Mouse (Mus musculus): Measurements from ENCODE around the gene Slc22a20.

Slc22a20 gene

DNA sequence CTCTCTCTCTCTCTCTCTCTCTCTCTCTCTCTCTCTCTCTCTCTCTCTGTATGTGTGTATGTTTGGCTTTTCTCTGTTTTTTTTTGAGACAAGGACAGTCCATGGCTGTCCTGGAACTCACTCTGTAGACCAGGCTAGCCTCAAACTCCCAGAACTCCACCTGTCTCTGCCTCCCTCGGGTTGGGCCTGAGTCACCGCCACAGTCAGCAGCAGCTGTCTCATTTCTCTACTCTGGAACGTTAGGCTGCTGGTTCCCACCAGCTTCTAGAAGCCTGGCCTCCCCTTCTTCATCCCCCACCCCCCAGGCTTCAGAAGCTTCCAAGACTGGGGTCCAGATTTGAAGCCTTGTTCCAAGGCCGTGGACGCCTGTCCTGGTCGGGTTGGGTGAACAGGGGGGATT, 3.6 kb upstream of the Slc22a20 start:
- DNase-seq (ENCODE audit: low read depth, low spot score), result no peak

DNA sequence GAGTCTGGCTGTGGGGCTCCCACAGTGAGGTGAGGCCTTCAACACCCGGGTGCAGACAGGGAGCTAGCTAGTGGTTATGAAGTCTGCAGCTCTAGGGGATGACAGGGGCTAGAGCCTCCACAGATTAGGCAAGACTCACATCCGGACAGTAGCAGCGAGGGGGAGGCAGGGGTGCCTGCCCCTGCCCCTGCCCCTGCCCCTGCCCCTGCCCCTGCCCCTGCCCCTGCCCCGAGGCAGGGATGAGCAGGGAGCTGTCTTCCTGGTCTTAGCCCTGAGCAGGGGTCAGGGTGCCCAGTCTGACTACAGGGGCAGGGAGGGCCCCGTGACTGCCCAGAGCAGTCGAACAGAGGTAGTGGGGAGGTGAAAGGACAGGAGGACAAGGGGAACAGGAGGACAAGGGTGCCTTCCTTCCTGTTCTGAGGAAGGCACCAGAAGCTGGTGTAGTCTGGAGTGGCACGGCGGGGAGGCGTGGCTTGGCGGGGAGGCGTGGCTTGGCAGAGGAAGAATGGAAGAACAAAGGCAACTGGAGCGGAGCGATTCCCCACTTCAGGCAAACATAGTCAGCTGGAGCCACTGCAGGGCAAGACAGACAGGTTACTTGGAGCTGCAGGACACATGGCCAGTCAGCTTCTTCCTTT, 3.0 kb upstream of the Slc22a20 start:
- DNase-seq (ENCODE audit: low read depth, low spot score), result no peak

DNA sequence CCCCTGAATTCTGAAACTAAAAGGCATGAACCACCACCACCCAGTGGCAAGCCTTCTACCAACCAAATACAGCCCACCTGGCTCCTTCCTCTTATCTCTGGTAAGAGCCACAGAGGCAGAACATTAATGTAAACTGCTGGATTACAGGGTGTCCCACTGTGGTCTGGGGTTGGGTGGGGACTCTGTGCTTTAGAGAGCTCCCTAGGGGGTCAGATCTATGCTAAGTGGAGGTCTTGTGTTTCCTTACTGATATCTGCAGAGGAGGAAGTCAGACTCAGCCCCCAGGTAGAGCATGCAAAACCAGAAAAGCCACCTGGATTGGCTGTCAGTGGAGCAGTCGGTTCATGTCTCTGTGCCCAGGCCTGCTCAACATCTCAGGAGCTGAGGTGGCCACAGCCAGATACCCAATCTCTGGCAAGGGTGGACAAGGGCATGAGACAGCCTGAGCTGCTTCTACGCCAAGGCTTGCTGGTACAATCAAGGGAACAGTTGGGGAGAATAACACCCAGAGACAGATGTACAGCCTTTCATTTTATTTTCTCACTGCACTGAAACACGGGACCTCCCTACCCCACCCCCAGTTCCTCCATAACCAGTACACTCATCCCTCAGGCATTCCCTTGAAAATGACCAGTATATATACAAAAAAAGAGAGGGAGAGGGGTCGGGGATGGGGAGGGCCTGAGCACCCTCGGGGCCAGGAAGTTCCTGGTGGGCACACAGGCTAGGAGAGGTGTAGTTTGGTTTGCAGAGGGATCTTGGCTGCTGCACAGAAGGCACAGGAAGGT, 2.3 kb upstream of the Slc22a20 start:
- DNase-seq (ENCODE audit: low read depth, low spot score), result no peak

DNA sequence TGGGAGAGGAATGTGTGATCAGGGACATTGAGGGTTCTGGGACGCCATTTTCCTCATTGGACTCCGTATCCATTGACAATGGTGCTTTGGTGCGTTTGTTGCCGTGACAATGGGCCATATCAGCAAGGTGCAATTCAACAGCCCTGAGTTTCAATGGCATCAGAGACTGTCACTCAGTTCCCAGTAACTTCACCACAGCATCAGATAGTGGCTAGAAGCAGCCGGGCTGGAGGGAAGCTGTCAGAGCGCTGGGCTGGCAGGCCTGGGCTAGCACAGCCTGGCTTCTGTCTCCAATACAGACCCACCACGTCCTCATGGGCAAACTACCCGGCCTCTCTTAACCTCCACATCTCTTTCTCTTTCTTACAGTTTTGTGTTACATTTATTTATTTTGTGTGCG, 5.5 kb downstream of the Slc22a20 start:
- no peak for DNase-seq (ENCODE audit: low read depth, low spot score)

DNA sequence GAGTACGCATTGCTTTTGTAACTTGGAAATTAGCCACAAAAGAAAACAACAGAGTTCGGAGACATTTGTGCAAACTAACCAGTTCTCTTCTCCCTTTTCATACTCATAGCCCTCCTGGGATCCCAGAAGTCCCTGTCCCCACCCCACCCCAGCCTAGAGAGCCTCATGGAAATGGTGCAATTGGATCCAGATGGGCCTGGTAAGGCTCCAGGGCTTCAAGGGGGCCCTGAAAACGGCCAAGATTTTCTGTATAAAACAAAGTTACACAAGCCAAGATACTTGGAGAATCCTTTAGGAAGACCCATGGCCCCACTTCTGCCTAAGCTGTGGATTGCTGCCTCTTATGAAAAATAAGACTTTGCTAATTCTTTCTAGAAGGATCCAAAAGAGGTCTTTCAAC, 8.2 kb downstream of the Slc22a20 start:
- DNase-seq (ENCODE audit: low read depth, low spot score), result no peak

DNA sequence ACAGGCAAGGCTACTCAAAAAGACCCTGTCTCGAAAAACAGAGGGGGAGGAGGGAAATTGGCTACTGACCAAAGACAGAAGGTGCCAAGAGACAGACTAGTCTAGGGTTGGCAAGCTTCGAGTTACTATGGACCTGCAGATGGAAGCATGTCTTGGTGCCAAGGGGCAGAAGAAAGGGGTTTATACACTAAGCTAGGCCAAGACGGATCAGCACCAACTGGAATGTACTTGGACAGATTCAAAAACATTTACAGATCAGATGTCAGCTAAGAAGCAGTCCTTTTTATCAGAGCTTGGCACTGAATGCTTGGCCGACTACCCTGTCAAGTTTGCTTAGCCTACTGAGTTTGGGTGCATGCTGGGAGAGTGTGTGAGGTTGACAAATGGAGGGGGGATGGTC, 10.3 kb downstream of the Slc22a20 start:
- no peak for DNase-seq (ENCODE audit: low read depth, low spot score)

DNA sequence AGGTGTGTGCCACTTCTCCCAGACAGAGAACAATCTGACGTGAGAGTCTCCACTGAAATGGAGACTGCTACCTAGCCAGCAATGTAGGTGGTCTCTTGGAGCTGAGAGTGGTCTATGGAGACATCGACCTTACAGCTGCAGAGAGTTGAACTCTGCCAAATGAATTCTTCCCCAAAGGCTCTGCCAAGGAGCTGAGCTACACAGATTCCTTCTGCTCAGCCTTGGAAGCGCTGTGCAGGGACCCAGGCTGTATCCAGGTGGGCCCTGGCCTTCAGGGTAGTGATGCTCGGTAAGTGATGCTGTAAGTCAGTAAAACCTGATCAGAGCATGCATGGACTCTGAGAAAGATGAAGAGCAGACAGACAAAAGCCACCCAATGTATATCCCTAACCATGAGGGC, 10.8 kb downstream of the Slc22a20 start:
- DNase-seq (ENCODE audit: low read depth, low spot score), result no peak

DNA sequence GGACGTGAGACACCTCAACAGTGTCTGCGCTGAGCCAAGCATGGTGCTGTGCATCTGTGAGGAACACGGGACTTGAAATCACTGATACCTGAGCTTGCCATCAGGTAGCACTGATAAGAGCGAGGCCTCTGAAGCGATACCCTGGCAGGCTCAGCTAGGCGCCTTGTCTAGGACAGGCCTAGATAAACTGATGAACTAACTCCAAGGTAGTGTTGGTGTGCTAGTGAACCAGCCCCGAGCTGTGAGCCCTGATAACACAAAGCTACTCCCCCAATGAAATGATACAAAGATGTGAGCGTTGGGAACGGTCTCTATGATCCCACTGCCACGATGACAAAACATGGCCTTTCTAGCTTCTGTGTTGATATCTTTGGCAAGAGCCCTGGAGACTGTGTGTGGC, 18.3 kb downstream of the Slc22a20 start:
- DNase-seq (ENCODE audit: low read depth, low spot score), result no peak

DNA sequence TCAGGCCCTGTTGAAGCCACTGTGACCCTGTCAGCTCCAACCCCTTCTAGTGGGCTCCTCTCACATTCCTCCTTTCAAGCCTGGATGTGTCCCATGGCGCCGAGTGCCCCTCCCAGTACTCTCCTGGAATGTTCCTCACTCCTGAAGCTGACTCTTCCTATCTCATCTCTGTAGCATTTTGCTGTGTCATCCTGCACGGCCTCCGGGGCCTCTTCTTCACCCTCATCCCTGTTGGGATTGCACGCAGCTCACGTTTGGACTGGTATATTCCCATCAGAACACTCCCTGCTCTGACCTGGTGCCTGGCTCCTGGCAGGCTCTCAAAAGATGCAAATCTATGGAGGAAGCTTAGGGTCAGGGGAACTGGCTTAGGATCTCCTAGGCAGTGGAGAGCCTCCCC, 19.2 kb downstream of the Slc22a20 start:
- no peak for DNase-seq (ENCODE audit: low read depth, low spot score)

DNA sequence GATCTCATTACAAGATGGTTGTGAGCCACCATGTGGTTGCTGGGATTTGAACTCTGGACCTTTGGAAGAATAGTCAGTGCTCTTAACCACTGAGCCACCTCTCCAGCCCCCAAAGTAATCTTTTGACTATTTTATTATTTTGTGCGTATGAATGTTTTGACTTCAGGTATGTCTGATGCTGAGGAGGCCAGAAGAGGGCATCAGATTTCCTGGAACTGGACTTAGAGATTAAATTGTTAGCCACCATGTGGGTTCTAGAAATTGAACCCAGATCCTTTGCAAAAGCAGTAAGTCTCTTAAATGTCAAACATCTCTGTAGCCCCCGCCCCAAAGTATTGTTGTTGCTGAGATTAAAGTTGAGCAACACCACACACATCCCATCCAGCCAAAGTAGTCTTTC, 20.0 kb downstream of the Slc22a20 start:
- DNase-seq (ENCODE audit: low read depth, low spot score), result no peak

DNA sequence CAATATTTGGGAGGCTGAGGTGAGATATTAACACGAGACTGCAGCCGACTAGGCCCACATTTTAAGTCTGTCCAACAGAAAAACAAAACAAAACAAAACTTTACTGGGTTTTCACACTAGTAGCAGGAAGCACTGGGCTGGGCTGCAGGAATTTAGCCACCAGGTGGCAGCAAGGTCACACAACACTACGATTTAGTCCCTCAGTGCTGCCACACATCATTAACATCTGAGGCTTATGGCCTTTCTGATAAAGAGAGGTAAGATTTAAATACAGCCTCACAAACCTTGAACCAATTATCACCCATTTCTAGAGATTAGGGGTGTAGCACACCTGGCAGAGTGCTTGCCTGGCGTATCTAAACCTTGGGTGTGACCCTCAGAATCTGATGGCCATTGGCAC, 20.7 kb downstream of the Slc22a20 start:
- peak; percentile 60 for DNase-seq (ENCODE audit: low read depth, low spot score)

DNA sequence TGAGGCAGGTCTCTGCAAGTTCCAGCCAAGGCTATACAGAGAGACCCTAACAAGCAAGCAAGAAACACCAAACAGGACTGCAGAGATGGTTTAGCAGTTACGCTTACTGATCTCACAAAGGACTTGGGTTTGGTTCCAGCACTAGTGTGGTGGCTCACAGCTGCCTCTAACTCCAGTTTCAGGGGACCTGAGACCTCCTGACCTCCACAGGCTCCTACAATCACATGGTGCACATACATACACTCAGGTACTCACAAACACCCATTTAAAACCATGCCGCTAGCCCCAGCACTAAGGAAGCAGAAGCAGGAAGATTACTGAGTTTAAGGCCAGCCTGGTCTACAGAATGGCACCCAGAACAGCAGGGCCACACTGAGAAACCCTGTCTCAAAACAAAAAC, 21.1 kb downstream of the Slc22a20 start:
- DNase-seq (ENCODE audit: low read depth, low spot score), result no peak

DNA sequence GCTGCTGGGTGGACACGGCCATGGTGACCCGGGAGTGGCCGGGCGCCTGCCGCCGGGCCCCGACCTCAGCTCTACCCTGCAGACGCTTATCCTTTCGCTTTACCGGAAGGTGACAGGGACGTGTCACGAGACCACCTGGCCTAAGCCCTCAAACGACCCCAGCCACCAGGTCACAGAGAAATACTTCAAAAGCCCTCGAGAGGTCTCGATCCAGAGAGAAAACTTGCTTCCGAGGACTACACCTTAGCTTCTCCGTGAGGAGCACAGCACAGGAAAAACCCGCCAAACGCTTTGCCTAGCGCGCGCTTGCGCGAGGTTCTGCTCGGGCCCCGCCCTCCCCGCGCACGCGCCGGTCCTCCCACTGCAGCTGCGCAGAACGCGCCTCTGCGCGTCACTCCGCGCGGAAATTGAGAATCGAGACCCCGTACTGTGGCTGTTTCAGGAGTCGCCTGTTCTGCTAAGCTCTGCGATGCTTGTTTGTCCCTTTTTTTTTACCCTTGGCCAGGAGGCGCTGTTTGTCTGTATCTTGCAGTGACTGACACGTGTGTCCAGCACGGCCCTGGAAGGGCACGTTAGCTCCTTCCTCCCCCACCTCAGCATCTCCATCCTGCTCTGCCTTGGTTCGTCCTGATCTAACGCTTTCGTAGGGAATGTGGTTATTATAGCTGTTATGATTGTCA, 21.9 kb downstream of the Slc22a20 start, which contains the start of gene Pola2:
Gene Pola2, minus strand, starts transcription at position 320 of the 680 bp plus-strand sequence.
- peak; percentile 60 for DNase-seq (ENCODE audit: low read depth, low spot score)

DNA sequence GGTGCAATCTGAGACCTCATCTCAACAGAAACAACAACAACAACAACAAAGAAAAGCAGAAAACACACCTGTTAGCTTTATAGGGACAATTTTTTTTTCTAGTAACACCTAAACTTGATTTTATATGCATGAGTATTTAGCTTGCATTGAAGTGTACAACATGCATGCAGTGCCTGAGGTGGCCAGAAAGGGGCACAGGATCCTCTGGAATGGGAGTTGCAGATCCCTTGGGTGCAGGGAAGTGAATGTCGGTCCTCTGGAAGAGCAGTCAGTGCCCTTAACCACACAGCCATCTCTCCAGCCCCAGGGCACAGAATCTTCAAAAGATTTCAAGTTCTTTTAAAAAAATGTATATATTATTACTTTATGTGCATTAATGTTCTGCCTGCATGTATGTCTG, 23.3 kb downstream of the Slc22a20 start:
- DNase-seq (ENCODE audit: low read depth, low spot score), result no peak

DNA sequence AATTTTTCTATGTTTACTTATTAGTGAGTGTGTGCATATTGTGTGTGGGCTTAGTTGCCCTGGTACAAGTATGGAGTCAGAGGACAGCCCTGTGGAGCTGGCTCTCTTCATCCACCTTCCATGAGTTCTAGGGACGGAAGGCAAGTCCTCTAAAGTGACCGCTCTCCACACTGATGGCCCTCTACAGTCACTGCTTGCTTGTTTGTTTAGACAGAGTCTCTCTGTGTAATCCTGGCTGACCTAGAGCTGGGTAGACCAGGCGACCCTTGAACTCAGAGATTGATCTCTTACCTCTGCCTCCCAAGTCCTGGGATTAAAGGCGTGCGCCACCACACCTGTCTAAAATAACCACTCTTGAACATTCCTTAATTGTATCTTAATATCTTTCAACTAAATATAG, 28.6 kb downstream of the Slc22a20 start:
- no peak for DNase-seq (ENCODE audit: low read depth, low spot score)

DNA sequence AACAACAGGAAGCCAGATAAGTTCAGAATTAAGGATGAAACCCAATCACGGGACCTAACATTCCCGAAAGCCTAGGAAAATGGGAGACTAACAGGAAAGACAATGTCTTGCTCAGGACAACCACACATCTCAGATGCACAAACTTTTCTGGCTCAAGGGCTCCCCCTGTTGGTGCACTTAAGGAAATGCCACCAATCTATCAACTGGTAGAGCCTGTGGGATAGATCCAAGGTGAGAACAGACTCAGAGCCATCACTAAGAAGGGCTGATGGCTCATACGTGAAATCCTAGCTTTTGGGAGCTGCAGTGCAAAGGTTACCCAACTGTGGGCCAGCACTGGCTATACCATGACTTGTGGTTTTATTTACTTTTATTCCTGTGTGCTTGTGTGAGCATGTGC, 29.3 kb downstream of the Slc22a20 start:
- DNase-seq (ENCODE audit: low read depth, low spot score), result peak; percentile 50

DNA sequence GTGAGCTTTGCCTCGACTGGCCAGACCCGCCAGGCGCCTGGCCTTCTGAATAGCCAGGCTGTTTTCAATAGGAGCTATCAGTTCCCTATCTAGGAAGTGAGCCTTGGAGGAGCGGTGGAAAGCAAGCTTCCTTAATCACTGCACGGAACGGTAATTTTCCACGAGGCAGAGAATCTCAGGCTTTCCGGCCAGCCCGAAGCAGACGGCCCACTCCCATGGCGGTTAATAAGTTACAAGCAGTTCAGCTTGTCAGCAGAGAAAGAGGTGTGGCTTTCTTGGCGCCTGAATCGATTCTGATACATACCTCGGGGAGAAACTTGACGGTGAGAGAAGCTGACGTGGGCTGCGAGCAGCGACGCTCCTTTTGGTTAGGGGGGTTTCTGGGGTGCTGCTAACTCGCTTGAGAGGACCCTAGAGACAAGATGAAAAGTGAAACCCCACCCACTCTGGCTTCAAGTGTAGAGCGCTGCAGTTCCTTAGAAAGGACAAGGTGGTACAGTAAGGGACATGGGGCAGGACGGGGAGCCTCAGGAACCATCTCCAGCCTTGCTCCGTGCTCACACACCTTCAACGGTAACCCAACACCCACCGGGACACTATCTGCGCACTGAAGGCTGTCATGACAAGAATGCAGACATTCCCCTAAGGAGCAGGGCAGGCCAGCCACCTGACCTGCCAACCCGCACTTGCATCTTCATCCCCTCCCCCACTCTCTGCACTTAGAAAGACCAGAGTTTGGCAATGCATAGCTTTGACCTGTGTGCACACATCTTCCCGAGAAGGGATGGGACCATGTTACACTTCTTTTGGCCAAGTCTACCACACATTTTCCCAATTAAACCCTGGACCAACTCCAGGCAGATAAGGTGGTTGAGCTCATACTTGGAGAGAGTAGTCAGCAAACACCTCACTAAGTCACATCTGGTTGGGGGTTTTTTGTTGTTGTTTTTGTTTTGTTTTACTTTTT, 30.0 kb downstream of the Slc22a20 start:
- no peak for DNase-seq (ENCODE audit: low read depth, low spot score)

DNA sequence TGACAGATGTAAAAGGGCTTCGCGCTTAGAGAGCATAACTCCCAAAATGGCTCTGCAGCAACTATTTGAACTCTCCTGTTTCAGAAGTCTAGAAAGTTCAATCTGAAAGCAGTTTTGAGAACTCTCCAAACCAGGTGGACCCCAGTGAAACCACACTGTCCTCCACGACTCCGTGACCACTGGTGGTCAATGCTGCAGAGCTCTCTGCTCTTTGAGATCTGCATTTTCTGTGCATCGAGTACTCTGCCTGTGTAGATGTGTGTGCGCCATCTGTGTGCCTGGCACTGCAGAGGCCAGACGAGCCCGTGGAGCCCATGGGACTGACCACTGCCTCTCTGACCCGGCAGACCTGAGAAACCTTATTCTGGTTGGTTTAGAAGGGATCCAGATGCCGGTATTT, 31.0 kb downstream of the Slc22a20 start:
- DNase-seq (ENCODE audit: low read depth, low spot score), result no peak

DNA sequence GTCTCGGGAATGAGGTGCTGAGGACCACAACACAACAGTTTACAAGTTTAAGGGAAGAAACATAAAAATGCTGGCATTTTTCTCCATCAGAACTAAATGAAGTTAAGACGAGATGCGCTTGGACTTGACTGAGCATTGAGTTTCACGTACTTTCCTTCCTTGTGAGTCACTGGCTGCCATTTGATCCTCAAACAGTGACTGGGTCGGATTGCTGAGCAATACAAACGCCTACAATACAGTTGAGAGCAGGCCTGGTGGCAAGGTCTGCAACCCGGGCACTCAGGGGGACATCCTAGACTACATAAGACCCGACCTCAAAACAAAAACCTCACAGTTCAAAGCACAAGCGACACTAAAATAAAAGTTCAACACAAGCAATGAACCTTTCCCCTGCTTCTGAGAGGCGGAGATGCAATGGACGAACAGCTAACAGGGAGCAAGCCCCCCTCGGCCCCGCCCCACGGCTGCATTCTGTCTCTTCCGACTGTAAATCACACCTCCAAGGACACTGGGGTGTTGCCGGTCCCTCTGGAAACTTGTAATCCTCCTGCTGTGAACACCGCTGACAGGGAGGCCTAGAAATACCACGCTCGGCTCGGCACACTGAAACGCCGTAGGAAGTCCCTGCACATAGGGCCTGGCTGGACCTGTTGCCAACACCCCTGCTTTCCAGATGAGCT, 31.8 kb downstream of the Slc22a20 start:
- no peak for DNase-seq (ENCODE audit: low read depth, low spot score)

DNA sequence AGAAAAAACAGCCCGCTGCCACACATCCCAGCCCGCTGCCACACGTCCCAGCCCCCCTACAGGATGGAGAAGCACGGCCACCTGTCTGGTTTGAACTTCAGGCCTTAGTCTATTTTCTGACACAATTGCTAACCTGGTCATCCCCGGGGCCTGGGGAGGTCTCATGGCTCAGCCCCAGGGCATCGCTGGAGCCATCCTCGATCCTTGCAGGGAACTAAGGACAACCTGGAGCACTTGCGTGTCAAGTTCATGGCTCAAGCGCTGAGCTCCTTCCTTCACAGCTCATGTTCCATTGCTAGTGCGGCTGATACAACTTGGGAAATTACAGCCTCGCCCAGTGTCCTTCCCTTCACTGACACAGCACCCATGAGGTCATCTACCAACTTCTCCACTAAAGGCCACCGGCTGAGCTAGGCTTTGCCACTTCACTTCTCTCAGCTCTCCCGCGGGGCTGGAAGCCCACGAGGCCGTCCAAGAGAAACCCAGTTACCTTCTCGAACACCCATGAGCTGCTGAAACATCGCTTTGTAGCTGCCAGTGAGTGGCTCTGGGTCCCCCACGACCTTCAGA, 32.7 kb downstream of the Slc22a20 start:
- DNase-seq (ENCODE audit: low read depth, low spot score), result no peak
